Mouse (Mus musculus): ENCODE data around the gene Swsap1. TPM values are rescaled to one million over a fixed set of nuclear protein-coding genes. Genes with fewer than 3 reads are reported as not detected.

The Swsap1 gene
- total RNA-seq (2023), result 2.9 and 3.6 TPM in 2 replicates

GRCm38 (mm10) chr9:21955570-21956281, at the start of gene Swsap1:
TSS of gene Swsap1 (plus strand) at chr9:21955755.

GRCm38 (mm10) chr9:21918035-21918592, 37.4 kb upstream of the Swsap1 start, which contains the start of gene Rab3d:
TSS of gene Rab3d (minus strand) at chr9:21918192.

GRCm38 (mm10) chr9:21927208-21927753, 28.3 kb upstream of the Swsap1 start, which contains the start of the genes Ccdc159 and Tmem205:
TSS of gene Ccdc159 (plus strand) at chr9:21927471.
TSS of gene Tmem205 (minus strand) at chr9:21927556.

GRCm38 (mm10) chr9:21936692-21937570, 18.6 kb upstream of the Swsap1 start, which contains the start of gene Plppr2:
TSS of gene Plppr2 (plus strand) at chr9:21937033.

GRCm38 (mm10) chr9:21963417-21963816, 7.9 kb downstream of the Swsap1 start, which contains the start of gene Epor:
TSS of gene Epor (minus strand) at chr9:21963506.

GRCm38 (mm10) chr9:21989230-21990110, 33.9 kb downstream of the Swsap1 start, which contains the start of gene Rgl3:
TSS of gene Rgl3 (minus strand) at chr9:21989446.

GRCm38 (mm10) chr9:22002194-22003162, 46.9 kb downstream of the Swsap1 start, which contains the start of the genes Ccdc151 and Prkcsh:
TSS of gene Ccdc151 (minus strand) at chr9:22002634.
TSS of gene Prkcsh (plus strand) at chr9:22002806.

Other genes starting within 250 kb of the Swsap1 start
- gene Ldlr, start 232.3 kb upstream of the Swsap1 start, total RNA-seq (2023), result 79.0 and 91.2 TPM in 2 replicates
- 25.6 and 32.9 TPM in 2 replicates for gene Spc24, start 195.5 kb upstream of the Swsap1 start, total RNA-seq (2023)
- 0.63 and 0.79 TPM in 2 replicates for gene Kank2, start 157.0 kb upstream of the Swsap1 start, total RNA-seq (2023)
- gene Angptl8, start 120.2 kb upstream of the Swsap1 start, total RNA-seq (2023), result not detected in 2 replicates
- 1.6 and 4.7 TPM in 2 replicates for gene Dock6, start 103.1 kb upstream of the Swsap1 start, total RNA-seq (2023)
- 166 and 181 TPM in 2 replicates for gene Rab3d, start 37.6 kb upstream of the Swsap1 start, total RNA-seq (2023)
- 0.95 TPM in 2 replicates for gene Ccdc159, start 28.3 kb upstream of the Swsap1 start, total RNA-seq (2023)
- gene Tmem205, start 28.2 kb upstream of the Swsap1 start, total RNA-seq (2023), result 16.4 and 21.5 TPM in 2 replicates
- gene Plppr2, start 18.7 kb upstream of the Swsap1 start, total RNA-seq (2023), result 0.85 and 1.7 TPM in 2 replicates
- gene Epor, start 7.8 kb downstream of the Swsap1 start, total RNA-seq (2023), result 1.1 and 1.4 TPM in 2 replicates
- 0.19 TPM in 1 of 2 replicates, not detected in the other for gene Rgl3, start 33.7 kb downstream of the Swsap1 start, total RNA-seq (2023)
- gene Ccdc151, start 46.9 kb downstream of the Swsap1 start, total RNA-seq (2023), result not detected in 2 replicates
- gene Prkcsh, start 47.1 kb downstream of the Swsap1 start, total RNA-seq (2023), result 46.3 and 55.6 TPM in 2 replicates
- not detected in 2 replicates for gene Elavl3, start 96.3 kb downstream of the Swsap1 start, total RNA-seq (2023)
- gene Gm49318, start 115.5 kb downstream of the Swsap1 start, total RNA-seq (2023), result not detected in 2 replicates
- 6.9 and 11.7 TPM in 2 replicates for gene Zfp653, start 115.6 kb downstream of the Swsap1 start, total RNA-seq (2023)
- 5.1 and 5.8 TPM in 2 replicates for gene Ecsit, start 129.7 kb downstream of the Swsap1 start, total RNA-seq (2023)
- gene Cnn1, start 143.5 kb downstream of the Swsap1 start, total RNA-seq (2023), result not detected in 2 replicates
- 34.3 and 40.5 TPM in 2 replicates for gene Elof1, start 161.4 kb downstream of the Swsap1 start, total RNA-seq (2023)
- 15.8 and 15.9 TPM in 2 replicates for gene Acp5, start 180.0 kb downstream of the Swsap1 start, total RNA-seq (2023)
- 17.4 and 23.4 TPM in 2 replicates for gene Pigyl, start 201.1 kb downstream of the Swsap1 start, total RNA-seq (2023)
- gene Zfp872, start 232.3 kb downstream of the Swsap1 start, total RNA-seq (2023), result not detected in 2 replicates

All from neutrophil, adult 65 days (primary cell).